Mouse (Mus musculus) MEL (cell line): ENCODE measurements around the gene Aatk. TPM values are rescaled to one million over a fixed set of nuclear protein-coding genes. Genes with fewer than 3 reads are reported as not detected.
A peak's percentile ranks its signal among the peaks of the same experiment; 100 is the strongest.

ENCODE experiments used
- DNase-seq: peaks from one replicate; pipeline ENCODE4 v3.0.0; 2011; ENCODE audit warnings: low read depth, low spot score
- H3K27ac ChIP-seq: 2 replicates; pipeline ENCODE4 v1.5.1; 2012; ENCODE audit warnings: low read depth, mild to moderate bottlenecking, control low read depth, low read length, moderate library complexity; ENCODE audit not compliant: control insufficient read depth
- H3K27me3 ChIP-seq, 2 experiments: fragments of 150-350 bp in 1 of 2; sonication (generic) in 1 of 2; 2 replicates each; pipeline ENCODE4 v1.6.1; 2012; ENCODE audit warnings: low read length in 2 of 2, mild to moderate bottlenecking in 2 of 2, improper control_type of control experiment in 1 of 2, moderate library complexity in 1 of 2; ENCODE audit not compliant: insufficient read depth in 2 of 2, control insufficient read depth in 1 of 2
- H3K36me3 ChIP-seq, 2 experiments: 2 replicates each; pipeline ENCODE4 v1.6.1; 2012 to 2014; ENCODE audit warnings: low read length in 2 of 2, improper control_type of control experiment in 1 of 2, inconsistent platforms in 1 of 2, mild to moderate bottlenecking in 1 of 2; ENCODE audit not compliant: insufficient read depth in 2 of 2, control insufficient read depth in 1 of 2
- H3K4me1 ChIP-seq, 2 experiments: fragments of 150-350 bp in 1 of 2; sonication (generic) in 1 of 2; 2 replicates each; pipeline ENCODE4 v1.6.1; 2012; ENCODE audit warnings: low read length in 2 of 2, improper control_type of control experiment in 1 of 2, mild to moderate bottlenecking in 1 of 2; ENCODE audit not compliant: insufficient read depth in 2 of 2, control insufficient read depth in 1 of 2
- H3K4me3 ChIP-seq, 2 experiments: fragments of 150-350 bp in 1 of 2; sonication (generic) in 1 of 2; 2 replicates each; pipeline ENCODE4 v1.5.1; 2012; ENCODE audit warnings: low read depth in 2 of 2, low read length in 2 of 2, mild to moderate bottlenecking in 2 of 2, moderate library complexity in 2 of 2, control low read depth in 1 of 2, improper control_type of control experiment in 1 of 2; ENCODE audit not compliant: control insufficient read depth in 1 of 2, insufficient read depth in 1 of 2
- H3K79me2 ChIP-seq: 2 replicates; pipeline ENCODE4 v1.6.1; 2012; ENCODE audit warnings: mild to moderate bottlenecking, low read length, moderate library complexity; ENCODE audit not compliant: control insufficient read depth, poor library complexity, insufficient read depth
- H3K9ac ChIP-seq: 2 replicates; pipeline ENCODE4 v1.6.1; 2012; ENCODE audit warnings: low read depth, mild to moderate bottlenecking, control low read depth, low read length, moderate library complexity; ENCODE audit not compliant: control insufficient read depth, poor library complexity, severe bottlenecking
- H3K9me3 ChIP-seq: fragments of 150-350 bp; sonication (generic); replicated peaks from 2 replicates; pipeline ENCODE4 v1.6.1; 2012; ENCODE audit warnings: mild to moderate bottlenecking, low read length, improper control_type of control experiment, moderate library complexity; ENCODE audit not compliant: insufficient read depth
- CTCF ChIP-seq, 3 experiments: IDR thresholded peaks in 2 of 3; conservative IDR thresholded peaks in 1 of 3; 2 replicates each; pipeline ENCODE4 v1.5.1; 2011 to 2012; ENCODE audit warnings: low read length in 3 of 3, low read depth in 2 of 3, mild to moderate bottlenecking in 2 of 3, improper control_type of control experiment in 1 of 3, inconsistent platforms in 1 of 3, mixed read lengths in 1 of 3, moderate library complexity in 1 of 3; ENCODE audit not compliant: control insufficient read depth in 1 of 3, insufficient read depth in 1 of 3, poor library complexity in 1 of 3, severe bottlenecking in 1 of 3
- ELF1 ChIP-seq: IDR thresholded peaks from 2 replicates; pipeline ENCODE4 v1.6.1; 2014; ENCODE audit warnings: low read depth, mild to moderate bottlenecking, inconsistent platforms, low read length, improper control_type of control experiment, moderate library complexity
- EP300 ChIP-seq, 2 experiments: IDR thresholded peaks; 2 replicates each; pipeline ENCODE4 v1.6.1; 2011; ENCODE audit warnings: improper control_type of control experiment in 2 of 2, low read length in 2 of 2, low read depth in 1 of 2, mild to moderate bottlenecking in 1 of 2
- HCFC1 ChIP-seq: IDR thresholded peaks from 2 replicates; pipeline ENCODE4 v1.6.1; 2012; ENCODE audit warnings: low read depth, mild to moderate bottlenecking, inconsistent platforms, low read length, improper control_type of control experiment, moderate library complexity
- MAX ChIP-seq: IDR thresholded peaks from 2 replicates; pipeline ENCODE4 v1.6.1; 2011; ENCODE audit warnings: low read length, improper control_type of control experiment
- MYB ChIP-seq: IDR thresholded peaks from 2 replicates; pipeline ENCODE4 v1.6.1; 2011; ENCODE audit warnings: mild to moderate bottlenecking, low read depth, low read length, improper control_type of control experiment
- POLR2AphosphoS5 ChIP-seq: IDR thresholded peaks from 2 replicates; pipeline ENCODE4 v1.6.1; 2012; ENCODE audit warnings: low read depth, borderline replicate concordance, mild to moderate bottlenecking, inconsistent platforms, low read length, moderate library complexity, mixed read lengths
- RCOR1 ChIP-seq: IDR thresholded peaks from 2 replicates; pipeline ENCODE4 v1.6.1; 2012; ENCODE audit warnings: low read depth, mild to moderate bottlenecking, inconsistent platforms, low read length, improper control_type of control experiment
- TBP ChIP-seq: IDR thresholded peaks from 2 replicates; pipeline ENCODE4 v1.8.0; 2011; ENCODE audit warnings: low read depth, low read length, improper control_type of control experiment
- USF2 ChIP-seq, 2 experiments: IDR thresholded peaks; 2 replicates each; pipeline ENCODE4 v1.6.1; 2011 to 2012; ENCODE audit warnings: improper control_type of control experiment in 2 of 2, low read length in 2 of 2, borderline replicate concordance in 1 of 2, inconsistent platforms in 1 of 2, low read depth in 1 of 2, mild to moderate bottlenecking in 1 of 2; ENCODE audit not compliant: insufficient read depth in 1 of 2
- ZKSCAN1 ChIP-seq: IDR thresholded peaks from 2 replicates; pipeline ENCODE4 v1.6.1; 2012; ENCODE audit warnings: low read depth, mild to moderate bottlenecking, inconsistent platforms, low read length, improper control_type of control experiment, moderate library complexity
- ZMIZ1 ChIP-seq: IDR thresholded peaks from 2 replicates; pipeline ENCODE4 v1.6.1; 2012; ENCODE audit warnings: low read depth, mild to moderate bottlenecking, inconsistent platforms, low read length, improper control_type of control experiment, moderate library complexity
- polyA plus RNA-seq, 2 experiments: library from polyadenylated mRNA; stranded (reverse) in 1 of 2; unstranded in 1 of 2; fragments of >175 nt in 1 of 2; fragments of >200 nt in 1 of 2; gene quantifications; 2 replicates each; pipeline versions ENCODE4 v1.2.1 to v1.2.4; 2012; ENCODE audit warnings: low replicate concordance in 2 of 2, low read depth in 1 of 2; ENCODE audit not compliant: insufficient read length in 2 of 2, insufficient read depth in 1 of 2, missing spikeins in 1 of 2
- total RNA-seq: library from RNA; depleted of rRNA; stranded (reverse); fragments of 300-350 nt; gene quantifications from 2 replicates; pipeline ENCODE4 v1.2.3, GENCODE M21; 2012; rRNA removed

The Aatk gene
- 0.04 TPM in 1 of 2 replicates, not detected in the other for total RNA-seq
- polyA plus RNA-seq, result not detected

DNA sequence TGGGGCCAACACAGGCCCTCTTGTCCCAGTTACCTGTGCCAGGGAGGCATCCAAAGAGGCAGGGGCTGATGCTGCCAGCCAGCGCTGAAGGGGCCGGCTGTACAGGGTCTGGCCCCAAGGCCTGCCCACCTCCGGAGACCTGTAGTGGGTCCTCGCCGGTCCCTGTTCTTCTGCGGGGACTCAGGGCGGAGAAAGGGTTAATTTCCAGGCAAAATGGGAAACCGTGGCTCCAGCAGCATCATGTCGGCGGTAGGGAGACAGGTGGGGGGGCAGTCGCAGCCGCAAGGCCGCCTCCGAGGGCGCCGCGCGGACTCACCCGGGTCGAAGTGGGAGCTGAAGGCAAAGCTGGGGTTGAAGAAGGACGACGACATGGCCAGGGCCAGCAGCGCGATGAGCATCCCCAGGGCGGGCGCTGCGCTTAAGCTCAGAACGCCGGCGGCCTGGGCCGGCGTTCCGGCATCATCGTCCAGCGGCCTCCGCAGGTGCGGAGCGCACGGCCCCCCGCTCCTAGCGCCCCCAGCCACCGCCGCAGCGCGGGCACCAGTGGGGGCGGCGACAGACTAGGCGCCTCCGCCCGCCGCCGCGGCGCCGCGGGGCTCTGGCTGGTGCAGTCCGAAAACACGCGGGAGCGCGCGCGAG lies at the start of gene Aatk:
Aatk (minus strand) TSS at position 615 of the 639 bp plus-strand sequence.
- no peak for DNase-seq
- H3K4me3 ChIP-seq, result no peak within 1 kb of the TSS
- H3K79me2 ChIP-seq, result no peaks in the 10 kb centered on the region
- H3K9me3 ChIP-seq, result no peaks in the 10 kb centered on the region
- H3K36me3 ChIP-seq, result no peaks in the 10 kb centered on the region
- TF ChIP-seq TBP (no peak), ELF1 (no peak), POLR2AphosphoS5 (no peak)
- H3K27me3 ChIP-seq, result peaks cover 1 to 2% of the 10 kb centered on the region in 2 experiments; a peak in 3 of 4 replicates
- no peaks in the 10 kb centered on the region for H3K4me1 ChIP-seq
- no peak within 1 kb of the TSS for H3K27ac ChIP-seq
- no peak within 1 kb of the TSS for H3K9ac ChIP-seq

DNA sequence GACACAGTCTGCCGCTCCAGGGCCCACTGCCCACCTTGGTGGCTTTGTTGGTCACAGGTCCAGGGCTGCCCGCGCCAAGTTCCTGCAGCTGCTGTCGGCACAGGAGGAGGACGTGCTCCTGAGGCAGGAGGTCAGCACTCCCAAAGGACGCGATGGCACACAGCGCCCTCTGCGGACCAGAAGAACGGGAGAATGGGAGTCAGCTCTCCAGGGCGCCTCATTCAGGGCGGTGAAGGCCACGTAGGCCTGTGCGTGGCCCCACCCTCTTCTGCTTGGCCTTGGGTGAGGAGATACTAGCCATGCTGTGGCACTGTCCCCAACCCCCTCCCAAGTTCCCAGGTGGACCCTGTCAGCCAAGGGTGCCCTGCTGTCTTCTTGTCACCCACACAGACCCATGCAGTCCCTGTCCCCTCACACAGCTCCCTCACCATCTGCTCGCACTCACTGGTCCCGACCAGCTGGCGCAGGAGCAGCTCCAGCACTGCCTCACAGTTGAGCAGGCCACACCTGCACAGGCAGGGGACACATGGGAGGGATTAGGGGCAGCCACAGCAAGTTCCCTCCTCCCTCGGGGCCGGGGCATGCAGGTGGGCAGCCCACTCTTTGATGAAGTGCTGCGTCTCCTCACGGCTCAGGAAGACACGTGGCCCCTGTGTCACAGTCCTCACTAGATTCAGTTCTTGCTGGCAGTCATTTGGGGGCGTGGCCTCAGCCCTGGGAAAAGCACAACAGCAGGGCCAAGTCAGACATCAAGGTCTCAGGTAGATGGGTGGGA lies 46.0 kb upstream of the Aatk start:
- Histone ChIP-seq H3K27ac (no peak overlapping the region), H3K9me3 (no peaks in the 10 kb centered on the region), H3K4me1 (peaks cover 0 to 14% of the 10 kb centered on the region in 2 experiments; a peak in 3 of 4 replicates), H3K36me3 (peaks cover 0 to 5% of the 10 kb centered on the region in 2 experiments; a peak in 1 of 4 replicates), H3K79me2 (peaks cover 6% of the 10 kb centered on the region; the same call in 1 of the 2 replicates)
- TF ChIP-seq CTCF (IDR thresholded peaks at IDR 0.05 in 2 of 3, conservative IDR thresholded peaks at IDR 0.05 in 1 of 3; ENCODE audit: control insufficient read depth in 1 of 3, insufficient read depth in 1 of 3, low read depth in 2 of 3, low read length in 3 of 3, poor library complexity in 1 of 3, severe bottlenecking in 1 of 3), result peak in 1 of 3 experiments; percentile 33; a peak in 2 of 6 replicates
- no peak for TF ChIP-seq EP300 (IDR thresholded peaks at IDR 0.05; ENCODE audit: low read depth in 1 of 2, low read length in 2 of 2)
- TF ChIP-seq, all 39 proteins: peak for 1
- H3K4me3 ChIP-seq, result no peak overlapping the region
- H3K9ac ChIP-seq, result no peak overlapping the region
- no peaks in the 10 kb centered on the region for H3K27me3 ChIP-seq
- no peak for DNase-seq

DNA sequence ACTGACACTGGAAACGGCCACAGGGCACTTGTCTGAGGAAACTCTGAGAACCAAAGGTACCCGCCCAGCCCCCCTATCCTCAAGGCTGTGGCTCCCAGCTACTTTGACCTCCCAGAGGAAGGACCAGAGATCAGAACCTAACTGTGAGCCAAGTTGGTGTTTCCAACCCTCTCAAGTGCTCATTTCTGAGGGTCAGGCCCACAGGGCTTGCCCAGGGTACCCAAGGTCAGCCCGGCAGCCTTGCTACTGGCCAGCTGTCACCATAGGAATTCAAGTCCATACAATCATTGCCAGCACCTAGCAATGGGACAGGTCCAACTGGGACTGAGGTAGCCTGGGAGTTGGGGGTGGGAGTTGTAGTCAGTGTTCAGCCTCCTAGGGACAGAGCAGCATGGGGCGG lies 43.7 kb upstream of the Aatk start:
- peaks cover 3% of the 10 kb centered on the region; the same call in 1 of the 2 replicates for H3K79me2 ChIP-seq
- H3K9me3 ChIP-seq, result no peaks in the 10 kb centered on the region
- no peak for DNase-seq
- H3K4me1 ChIP-seq, result peaks cover 4 to 18% of the 10 kb centered on the region in 2 experiments; a peak in 3 of 4 replicates
- no peak overlapping the region for H3K4me3 ChIP-seq
- H3K27me3 ChIP-seq, result no peaks in the 10 kb centered on the region
- no peak for TF ChIP-seq POLR2AphosphoS5
- TF ChIP-seq ZMIZ1, result no peak
- no peak for TF ChIP-seq HCFC1
- TF ChIP-seq MAX, result no peak
- TF ChIP-seq MYB, result no peak
- no peak for TF ChIP-seq TBP
- TF ChIP-seq USF2 (IDR thresholded peaks at IDR 0.05; ENCODE audit: borderline replicate concordance in 1 of 2, insufficient read depth in 1 of 2, low read depth in 1 of 2, low read length in 2 of 2), result no peak
- TF ChIP-seq RCOR1, result no peak
- no peak for TF ChIP-seq ZKSCAN1
- H3K9ac ChIP-seq, result no peak overlapping the region
- H3K27ac ChIP-seq, result no peak overlapping the region
- no peaks in the 10 kb centered on the region; a peak in 1 of 4 replicates for H3K36me3 ChIP-seq
